Mouse (Mus musculus): Measurements from ENCODE around the gene Iyd. TPM values are rescaled to one million over a fixed set of nuclear protein-coding genes. Genes with fewer than 3 reads are reported as not detected.
A peak's percentile ranks its signal among the peaks of the same experiment; 100 is the strongest.
"Not testable (repeated sequence)": the region's sequence is repeated elsewhere in the genome, so short reads cannot be mapped to it uniquely, and the experiment has no call there.

Gene Iyd
- polyA plus RNA-seq (2014; fragmentation: Nextera tagmentation; extraction: Ambion mirVana): not detected in 2 replicates

- H3K27ac ChIP-seq (replicated peaks; ENCODE audit: low read depth, low read length): no peak within 1 kb of the TSS
- no peaks in the 10 kb centered on the region for H3K36me3 ChIP-seq (ENCODE audit: control insufficient read depth, insufficient read depth, low read length)
- no peak within 1 kb of the TSS for H3K9ac ChIP-seq (ENCODE audit: low read length)
- 80% methylated on average over 16 of the region's 16 CpGs for WGBS
- no peaks in the 10 kb centered on the region for H3K27me3 ChIP-seq (ENCODE audit: control insufficient read depth, insufficient read depth, low read length)
- ATAC-seq (ENCODE audit: insufficient number of reproducible peaks, low FRiP score, low TSS enrichment, low read depth) (no peak), DNase-seq (ENCODE audit: low spot score) (no peak)
- no peaks in the 10 kb centered on the region for H3K4me1 ChIP-seq (ENCODE audit: control insufficient read depth, insufficient read depth, low read length)
- no peak within 1 kb of the TSS for H3K4me2 ChIP-seq (ENCODE audit: low read depth, severe bottlenecking)
- H3K4me3 ChIP-seq (ENCODE audit: low read depth, low read length): no peak within 1 kb of the TSS
- no peaks in the 10 kb centered on the region for H3K9me3 ChIP-seq (ENCODE audit: control insufficient read depth, low read length)
These were observed at the start of gene Iyd for GRCm38 (mm10) chr10:3540003-3540827. TSS of gene Iyd (plus strand) at chr10:3540240.

DNA sequence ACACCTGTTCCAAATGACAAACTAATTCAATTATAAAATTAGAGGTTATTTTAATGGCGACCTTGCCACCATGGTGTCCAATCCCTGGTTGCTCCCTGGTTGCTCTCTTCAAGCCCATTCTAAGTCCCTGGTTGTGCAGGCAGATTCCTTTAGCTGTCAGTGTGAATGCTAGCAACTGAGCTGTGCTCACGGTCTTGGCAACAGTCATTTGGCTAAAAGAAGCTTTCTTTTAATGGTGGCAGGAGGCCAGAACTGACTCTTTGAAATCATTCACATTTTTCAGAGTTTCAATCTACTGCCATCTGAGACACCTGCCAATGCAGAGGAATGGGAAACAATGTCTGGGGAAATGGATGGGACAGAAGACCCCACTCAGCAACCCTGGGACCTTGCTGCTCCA, 43.2 kb upstream of the Iyd start:
- Histone ChIP-seq H3K4me1 (ENCODE audit: control insufficient read depth, insufficient read depth, low read length) (no peaks in the 10 kb centered on the region), H3K36me3 (ENCODE audit: control insufficient read depth, insufficient read depth, low read length) (no peaks in the 10 kb centered on the region), H3K4me3 (ENCODE audit: low read depth, low read length) (no peak overlapping the region), H3K27ac (replicated peaks; ENCODE audit: low read depth, low read length) (no peak overlapping the region), H3K9ac (ENCODE audit: low read length) (no peak overlapping the region), H3K9me3 (ENCODE audit: control insufficient read depth, low read length) (no peaks in the 10 kb centered on the region), H3K4me2 (ENCODE audit: low read depth, severe bottlenecking) (no peak overlapping the region), H3K27me3 (ENCODE audit: control insufficient read depth, insufficient read depth, low read length) (no peaks in the 10 kb centered on the region)
- no peak for DNase-seq (ENCODE audit: low spot score)
- no peak for ATAC-seq (ENCODE audit: insufficient number of reproducible peaks, low FRiP score, low TSS enrichment, low read depth)
- 67% methylated on average over 2 of the region's 2 CpGs for WGBS

DNA sequence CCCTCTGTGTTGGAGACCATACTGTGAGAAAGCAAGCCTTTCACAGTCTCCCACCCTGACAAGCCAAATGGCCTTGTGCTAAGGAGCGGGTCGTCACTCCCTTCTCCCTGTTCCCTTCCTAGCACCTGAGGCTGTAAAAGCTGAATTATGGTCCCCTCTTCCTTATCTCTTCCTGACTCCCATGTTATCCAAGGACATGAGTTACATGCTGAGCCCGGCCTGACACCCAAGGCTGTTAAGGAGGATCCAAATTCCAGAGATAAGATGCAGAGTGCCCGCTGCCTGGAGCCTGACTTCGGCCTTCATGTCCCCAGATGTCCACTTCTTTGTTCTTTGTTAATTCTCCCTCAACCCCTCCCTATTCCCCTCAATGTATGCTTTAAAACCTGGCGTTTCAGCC, 39.2 kb upstream of the Iyd start:
- H3K27ac ChIP-seq (replicated peaks; ENCODE audit: low read depth, low read length); ATAC-seq (ENCODE audit: insufficient number of reproducible peaks, low FRiP score, low TSS enrichment, low read depth); H3K4me1 ChIP-seq (ENCODE audit: control insufficient read depth, insufficient read depth, low read length); H3K9ac ChIP-seq (ENCODE audit: low read length); H3K9me3 ChIP-seq (ENCODE audit: control insufficient read depth, low read length); H3K27me3 ChIP-seq (ENCODE audit: control insufficient read depth, insufficient read depth, low read length); H3K36me3 ChIP-seq (ENCODE audit: control insufficient read depth, insufficient read depth, low read length); H3K4me2 ChIP-seq (ENCODE audit: low read depth, severe bottlenecking); DNase-seq (ENCODE audit: low spot score); H3K4me3 ChIP-seq (ENCODE audit: low read depth, low read length): not testable (repeated sequence)
- 85% methylated on average over 6 of the region's 6 CpGs for WGBS

DNA sequence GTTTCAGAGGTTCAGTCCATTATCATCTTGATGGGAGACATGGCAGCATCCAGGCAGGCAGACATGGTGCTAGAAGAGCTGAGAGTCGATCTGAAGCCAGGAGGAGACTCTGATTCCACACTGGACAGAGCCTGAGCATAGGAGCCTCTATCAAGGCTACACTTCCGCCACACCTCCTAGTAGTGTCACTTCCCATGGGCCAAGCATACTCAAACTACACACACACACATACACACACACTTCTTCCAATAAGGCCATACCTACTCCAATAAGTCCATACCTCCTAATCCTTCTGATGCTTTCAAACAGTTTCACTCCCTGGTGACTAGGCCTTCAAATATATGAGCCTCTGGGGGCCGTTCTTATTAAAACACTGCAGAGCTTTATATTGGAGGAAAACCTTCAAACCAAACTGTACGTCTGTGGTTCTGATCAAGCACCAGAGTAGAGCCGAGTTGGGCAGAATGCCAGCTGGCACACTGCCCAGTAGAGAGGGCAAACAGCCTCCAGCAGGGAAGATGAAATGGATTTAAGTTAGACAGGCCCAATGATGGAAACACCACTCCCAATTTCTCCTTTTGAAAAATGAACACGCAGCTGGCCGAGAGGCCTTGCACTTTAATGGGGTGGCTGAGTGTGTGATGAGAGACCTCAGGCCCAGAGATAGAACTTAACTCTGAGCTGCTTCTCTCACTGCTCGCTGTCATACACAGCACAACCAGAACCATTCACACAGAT, 32.4 kb upstream of the Iyd start:
- H3K4me2 ChIP-seq (ENCODE audit: low read depth, severe bottlenecking): no peak overlapping the region
- 80% methylated on average over 8 of the region's 8 CpGs for WGBS
- peak; percentile 50 for DNase-seq (ENCODE audit: low spot score)
- H3K9me3 ChIP-seq (ENCODE audit: control insufficient read depth, low read length): no peaks in the 10 kb centered on the region; the same call in 1 of the 2 replicates
- no peak overlapping the region for H3K9ac ChIP-seq (ENCODE audit: low read length)
- H3K4me1 ChIP-seq (ENCODE audit: control insufficient read depth, insufficient read depth, low read length): 0 out of 2 replicates have a peak, but pooled peaks cover 2% of the 10 kb centered on the region
- peak; percentile 67 for ATAC-seq (ENCODE audit: insufficient number of reproducible peaks, low FRiP score, low TSS enrichment, low read depth)
- no peak overlapping the region for H3K27ac ChIP-seq (replicated peaks; ENCODE audit: low read depth, low read length)
- H3K4me3 ChIP-seq (ENCODE audit: low read depth, low read length): no peak overlapping the region
- H3K36me3 ChIP-seq (ENCODE audit: control insufficient read depth, insufficient read depth, low read length): no peaks in the 10 kb centered on the region
- H3K27me3 ChIP-seq (ENCODE audit: control insufficient read depth, insufficient read depth, low read length): no peaks in the 10 kb centered on the region

GRCm38 (mm10) chr10:3508222-3508588, 31.8 kb upstream of the Iyd start:
- Histone ChIP-seq H3K36me3 (ENCODE audit: control insufficient read depth, insufficient read depth, low read length) (no peaks in the 10 kb centered on the region), H3K27me3 (ENCODE audit: control insufficient read depth, insufficient read depth, low read length) (no peaks in the 10 kb centered on the region), H3K4me3 (ENCODE audit: low read depth, low read length) (no peak overlapping the region), H3K4me2 (ENCODE audit: low read depth, severe bottlenecking) (no peak overlapping the region), H3K27ac (replicated peaks; ENCODE audit: low read depth, low read length) (no peak overlapping the region), H3K9ac (ENCODE audit: low read length) (no peak overlapping the region), H3K4me1 (ENCODE audit: control insufficient read depth, insufficient read depth, low read length) (0 out of 2 replicates have a peak, but pooled peaks cover 2% of the 10 kb centered on the region), H3K9me3 (ENCODE audit: control insufficient read depth, low read length) (no peaks in the 10 kb centered on the region; the same call in 1 of the 2 replicates)
- ATAC-seq (ENCODE audit: insufficient number of reproducible peaks, low FRiP score, low TSS enrichment, low read depth): no peak
- 83% methylated on average over 2 of the region's 2 CpGs for WGBS
- DNase-seq (ENCODE audit: low spot score): no peak

DNA sequence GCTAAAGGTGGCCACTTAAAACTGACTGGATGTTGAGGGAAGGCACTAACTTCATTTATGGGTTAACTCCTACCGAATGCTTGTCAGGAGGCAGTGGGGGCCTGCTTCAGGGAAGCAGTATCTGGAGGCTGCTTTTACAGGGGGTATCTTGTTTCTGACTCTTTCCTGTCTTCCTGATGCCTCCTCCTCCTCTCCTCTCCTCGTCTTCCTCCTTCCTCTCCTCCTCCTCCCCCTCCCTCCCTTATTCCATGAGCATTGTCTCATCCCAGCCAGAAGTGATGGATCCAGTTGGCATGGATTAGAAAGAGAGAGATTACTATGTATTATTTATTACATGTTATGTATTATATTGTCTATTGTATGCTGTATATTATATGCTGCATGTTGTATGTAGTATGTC, 31.3 kb upstream of the Iyd start:
- no peak for ATAC-seq (ENCODE audit: insufficient number of reproducible peaks, low FRiP score, low TSS enrichment, low read depth)
- 60% methylated on average over 2 of the region's 2 CpGs for WGBS

GRCm38 (mm10) chr10:3509663-3510277, 30.3 kb upstream of the Iyd start:
- WGBS: 69% methylated on average over 7 of the region's 7 CpGs
- DNase-seq (ENCODE audit: low spot score) (no peak), ATAC-seq (ENCODE audit: insufficient number of reproducible peaks, low FRiP score, low TSS enrichment, low read depth) (no peak)
- Histone ChIP-seq H3K9ac (ENCODE audit: low read length) (no peak overlapping the region), H3K4me2 (ENCODE audit: low read depth, severe bottlenecking) (no peak overlapping the region), H3K27me3 (ENCODE audit: control insufficient read depth, insufficient read depth, low read length) (no peaks in the 10 kb centered on the region), H3K36me3 (ENCODE audit: control insufficient read depth, insufficient read depth, low read length) (no peaks in the 10 kb centered on the region), H3K4me1 (ENCODE audit: control insufficient read depth, insufficient read depth, low read length) (0 out of 2 replicates have a peak, but pooled peaks cover 2% of the 10 kb centered on the region), H3K27ac (replicated peaks; ENCODE audit: low read depth, low read length) (no peak overlapping the region), H3K9me3 (ENCODE audit: control insufficient read depth, low read length) (no peaks in the 10 kb centered on the region; the same call in 1 of the 2 replicates), H3K4me3 (ENCODE audit: low read depth, low read length) (no peak overlapping the region)

More for the DNA sequence above, 31.3 kb upstream of the Iyd start:
- no peak overlapping the region for H3K4me2 ChIP-seq (ENCODE audit: low read depth, severe bottlenecking)
- H3K4me1 ChIP-seq (ENCODE audit: control insufficient read depth, insufficient read depth, low read length): 0 out of 2 replicates have a peak, but pooled peaks cover 2% of the 10 kb centered on the region
- no peaks in the 10 kb centered on the region for H3K27me3 ChIP-seq (ENCODE audit: control insufficient read depth, insufficient read depth, low read length)
- H3K36me3 ChIP-seq (ENCODE audit: control insufficient read depth, insufficient read depth, low read length): no peaks in the 10 kb centered on the region
- no peak overlapping the region for H3K4me3 ChIP-seq (ENCODE audit: low read depth, low read length)
- H3K9me3 ChIP-seq (ENCODE audit: control insufficient read depth, low read length): no peaks in the 10 kb centered on the region; the same call in 1 of the 2 replicates
- no peak overlapping the region for H3K27ac ChIP-seq (replicated peaks; ENCODE audit: low read depth, low read length)
- DNase-seq (ENCODE audit: low spot score): no peak
- H3K9ac ChIP-seq (ENCODE audit: low read length): no peak overlapping the region

- Histone ChIP-seq H3K9me3 (ENCODE audit: control insufficient read depth, low read length) (no peaks in the 10 kb centered on the region; the same call in 1 of the 2 replicates), H3K4me2 (ENCODE audit: low read depth, severe bottlenecking) (no peak overlapping the region), H3K27me3 (ENCODE audit: control insufficient read depth, insufficient read depth, low read length) (no peaks in the 10 kb centered on the region), H3K27ac (replicated peaks; ENCODE audit: low read depth, low read length) (no peak overlapping the region), H3K9ac (ENCODE audit: low read length) (no peak overlapping the region), H3K36me3 (ENCODE audit: control insufficient read depth, insufficient read depth, low read length) (no peaks in the 10 kb centered on the region), H3K4me1 (ENCODE audit: control insufficient read depth, insufficient read depth, low read length) (0 out of 2 replicates have a peak, but pooled peaks cover 2% of the 10 kb centered on the region), H3K4me3 (ENCODE audit: low read depth, low read length) (no peak overlapping the region)
- no peak for ATAC-seq (ENCODE audit: insufficient number of reproducible peaks, low FRiP score, low TSS enrichment, low read depth)
- 44% methylated on average over 3 of the region's 3 CpGs for WGBS
- DNase-seq (ENCODE audit: low spot score): no peak
These were observed 29.6 kb upstream of the Iyd start for GRCm38 (mm10) chr10:3510486-3510885.

All from limb, embryonic 11.5 days (tissue).